ENCODE assay signal across 26 mouse cellular contexts in the genomic region with DNA sequence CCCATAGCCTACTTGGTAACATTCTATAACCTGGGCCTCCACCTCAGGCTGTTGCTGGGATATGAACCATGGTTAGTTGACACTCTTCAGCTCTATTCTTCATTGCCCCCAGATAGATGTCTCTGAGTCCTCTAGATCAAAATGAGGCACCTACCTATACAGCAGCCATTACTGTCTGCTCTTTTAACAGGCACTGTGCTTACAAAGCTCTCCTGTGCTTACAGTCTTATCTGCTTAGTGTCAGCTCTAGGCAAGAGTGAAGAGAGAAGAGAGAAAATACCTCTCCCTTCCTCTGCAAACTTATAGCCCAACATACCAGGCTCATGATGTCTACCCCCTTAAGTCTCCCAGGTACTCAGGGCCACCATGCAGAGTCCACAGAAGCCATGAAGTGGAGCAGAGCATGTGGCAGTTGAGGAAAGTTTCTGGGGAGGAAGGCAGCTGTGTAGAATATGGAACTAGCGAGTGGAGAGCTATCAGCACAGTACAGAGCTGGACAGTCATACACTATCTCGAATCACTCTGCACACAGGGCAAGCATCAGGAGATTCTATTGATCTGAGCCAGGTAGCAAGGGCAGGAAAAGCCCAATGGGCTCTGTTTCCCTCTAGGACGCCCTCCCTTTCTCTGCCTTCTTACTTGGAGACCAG. TPM values are rescaled to one million over a fixed set of nuclear protein-coding genes. Genes with fewer than 3 reads are reported as not detected.
A peak's percentile ranks its signal among the peaks of the same experiment; 100 is the strongest.
DNase-seq lines count a peak whose midpoint lies in the region; ATAC-seq and TF ChIP-seq lines count a peak whose summit lies in the region.
"Had no signal": no experiment of that assay in that cellular context is flagged by ENCODE, and none has a peak within 500 bp of the region (broad histone marks: within the 10 kb centered on the region; RNA-seq: fewer than 3 reads in every experiment).

No protein-coding gene starts in this region.

- no peaks in the 10 kb centered on the region for H3K36me3 ChIP-seq in kidney, embryonic 15.5 days
- no peaks in the 10 kb centered on the region for H3K36me3 ChIP-seq in kidney, embryonic 16.5 days (ENCODE audit: insufficient read depth, low read length)
- H3K36me3 ChIP-seq in liver, embryonic 14.5 days (replicated peaks; ENCODE audit: control insufficient read depth, insufficient read depth, low read depth) = no peaks in the 10 kb centered on the region
- H3K36me3 ChIP-seq: forebrain, embryonic 12.5 days; neural tube, embryonic 13.5 days had no signal

- peak; percentile 81 for TF ChIP-seq EP300 in liver, embryonic 14.5 days (IDR thresholded peaks at IDR 0.05; ENCODE audit: low read depth)

- intact Hi-C loops in left cerebral cortex, postnatal 36 days (cut with DNase I) = no loop called here

- no peak for TF ChIP-seq CTCF in liver, embryonic 14.5 days (IDR thresholded peaks at IDR 0.05; ENCODE audit: low read depth)

- ATAC-seq in kidney, embryonic 15.5 days (replicated peaks; ENCODE audit: low FRiP score) = peak; percentile 49; the same call in 1 of the 2 replicates
- ATAC-seq in kidney, embryonic 16.5 days (ENCODE audit: low FRiP score, low TSS enrichment) = no peak
- peak; percentile 61 for ATAC-seq in erythroid progenitor cell, adult 5-6 weeks (replicated peaks; ENCODE audit: low FRiP score, poor library complexity, severe bottlenecking)
- peak; percentile 96 for ATAC-seq in liver, embryonic 14.5 days (ENCODE audit: insufficient read depth)
- no peak for ATAC-seq in activated CD4-positive, CD25-positive, alpha-beta regulatory T cell, adult 4 months

- WGBS in kidney, embryonic 15.5 days = 82% methylated on average over 3 of the region's 3 CpGs
- 84% methylated on average over 3 of the region's 3 CpGs for WGBS in kidney, embryonic 16.5 days
- 14% methylated on average over 3 of the region's 3 CpGs for WGBS in liver, embryonic 14.5 days (ENCODE audit: insufficient replicate concordance)

- H3K4me1 ChIP-seq in kidney, embryonic 15.5 days = peaks cover 2% of the 10 kb centered on the region
- no peaks in the 10 kb centered on the region for H3K4me1 ChIP-seq in kidney, embryonic 16.5 days (ENCODE audit: insufficient read depth, low read length)
- H3K4me1 ChIP-seq in liver, embryonic 14.5 days (replicated peaks; ENCODE audit: control insufficient read depth in 2 of 2, insufficient read depth in 2 of 2, low read length in 1 of 2) = peaks cover 27 to 30% of the 10 kb centered on the region in 2 experiments
- H3K4me1 ChIP-seq: forebrain, embryonic 12.5 days; neural tube, embryonic 13.5 days had no signal

- no peak overlapping the region for H3K27ac ChIP-seq in kidney, embryonic 15.5 days
- no peak overlapping the region for H3K27ac ChIP-seq in kidney, embryonic 16.5 days (ENCODE audit: low read length)
- peak overlapping the region; percentile 84 for H3K27ac ChIP-seq in liver, embryonic 14.5 days
- H3K27ac ChIP-seq: forebrain, embryonic 12.5 days; heart, adult 2 months; hindbrain, embryonic 14.5 days; neural tube, embryonic 13.5 days had no signal

- no peaks in the 10 kb centered on the region for H3K27me3 ChIP-seq in kidney, embryonic 15.5 days
- H3K27me3 ChIP-seq in kidney, embryonic 16.5 days (ENCODE audit: insufficient read depth, low read length) = no peaks in the 10 kb centered on the region
- H3K27me3 ChIP-seq in liver, embryonic 14.5 days (ENCODE audit: control insufficient read depth, insufficient read depth, low read length) = no peaks in the 10 kb centered on the region; the same call in 1 of the 2 replicates
- H3K27me3 ChIP-seq: forebrain, embryonic 12.5 days; neural tube, embryonic 13.5 days had no signal

- no peak overlapping the region for H3K4me3 ChIP-seq in kidney, embryonic 15.5 days (replicated peaks)
- no peak overlapping the region for H3K4me3 ChIP-seq in kidney, embryonic 16.5 days (ENCODE audit: low read length)
- no peak overlapping the region for H3K4me3 ChIP-seq in liver, embryonic 14.5 days (ENCODE audit: insufficient read depth in 1 of 2, low read depth in 2 of 2, low read length in 2 of 2)
- H3K4me3 ChIP-seq: forebrain, embryonic 12.5 days; heart, adult 2 months; neural tube, embryonic 13.5 days had no signal

- H3K4me2 ChIP-seq in kidney, embryonic 15.5 days = no peak overlapping the region
- H3K4me2 ChIP-seq in kidney, embryonic 16.5 days (replicated peaks; ENCODE audit: low read depth, low read length) = no peak overlapping the region
- H3K4me2 ChIP-seq in liver, embryonic 14.5 days (ENCODE audit: low read depth) = peak overlapping the region; percentile 47
- H3K4me2 ChIP-seq: forebrain, embryonic 12.5 days; hindbrain, embryonic 14.5 days; neural tube, embryonic 13.5 days had no signal

- no peak overlapping the region for H3K9ac ChIP-seq in kidney, embryonic 15.5 days
- no peak overlapping the region for H3K9ac ChIP-seq in kidney, embryonic 16.5 days (replicated peaks; ENCODE audit: low read length)
- peak overlapping the region; percentile 45; the same call in 1 of the 2 replicates for H3K9ac ChIP-seq in liver, embryonic 14.5 days (replicated peaks)
- H3K9ac ChIP-seq: forebrain, embryonic 12.5 days; hindbrain, embryonic 14.5 days; neural tube, embryonic 13.5 days had no signal

- H3K9me3 ChIP-seq in kidney, embryonic 15.5 days (replicated peaks) = no peaks in the 10 kb centered on the region
- H3K9me3 ChIP-seq in kidney, embryonic 16.5 days (ENCODE audit: low read length) = no peaks in the 10 kb centered on the region
- H3K9me3 ChIP-seq in liver, embryonic 14.5 days (ENCODE audit: control insufficient read depth, low read length) = no peaks in the 10 kb centered on the region
- H3K9me3 ChIP-seq: forebrain, embryonic 12.5 days; neural tube, embryonic 13.5 days had no signal

- DNase-seq in liver, embryonic 14.5 days (ENCODE audit: low read depth in 3 of 3, low spot score in 3 of 3) = peak; percentile 24 to 57 (median 52)
- no peak for DNase-seq in left cerebral cortex, postnatal 36 days (ENCODE audit: low spot score in 2 of 2)
- no peak for DNase-seq in B cell, adult 2 months
- DNase-seq: adrenal gland, postnatal 14 days; cerebellum, adult 11 months; cerebellum, postnatal 10 days; gastrocnemius, postnatal 10 days; heart, adult 2 months; heart, postnatal 10 days; kidney, adult 8-10 months; kidney, postnatal 36 days; midbrain, embryonic 14.5 days; spleen, adult 18-20 months; thymus, adult 2 months had no signal

RNA-seq across cellular contexts. Expression of a gene that starts 38.7 kb away (rescaled TPM):
- polyA plus RNA-seq in kidney, embryonic 15.5 days (2015; fragmentation: Nextera tagmentation; extraction: Ambion mirVana) = not detected in 2 replicates
- polyA plus RNA-seq in kidney, embryonic 16.5 days (2015; fragmentation: Nextera tagmentation; extraction: Ambion mirVana) = not detected in 2 replicates
- not detected in 2 replicates for total RNA-seq in erythroid progenitor cell, adult 5-6 weeks (2015; ENCODE audit: low replicate concordance)
- not detected in 2 replicates for total RNA-seq in erythroid progenitor cell, adult 5-6 weeks (2017; ENCODE audit: low replicate concordance)
- polyA plus RNA-seq in liver, embryonic 14.5 days (2012; rRNA removed) = not detected in 2 replicates
- not detected in 2 replicates for polyA plus RNA-seq in liver, embryonic 14.5 days (2014; fragmentation: Nextera tagmentation; extraction: Ambion mirVana)
- not detected for total RNA-seq in left cerebral cortex, postnatal 36 days (2021)
- not detected for polyA plus RNA-seq in activated CD4-positive, CD25-positive, alpha-beta regulatory T cell, adult 4 months (2017; shearing (Covaris generic))
- total RNA-seq: adrenal gland, postnatal 14 days; gastrocnemius, postnatal 10 days; heart, adult 2 months; heart, postnatal 10 days; megakaryocyte, adult 5-6 weeks had no signal
- polyA plus RNA-seq: embryonic facial prominence, embryonic 14.5 days; forebrain, embryonic 12.5 days; heart, adult 2 months; hindbrain, embryonic 14.5 days; intestine, embryonic 14.5 days; limb, embryonic 14.5 days; lung, embryonic 16.5 days; midbrain, embryonic 14.5 days; neural tube, embryonic 13.5 days; thymus, adult 2 months had no signal

Comparison
In these comparisons a context has a peak if more than half of its experiments do, and no peak if none do; other contexts are left out.
1. ATAC-seq: peak in kidney, embryonic 15.5 days (single experiment), erythroid progenitor cell, adult 5-6 weeks (single experiment) and liver, embryonic 14.5 days (single experiment); none in kidney, embryonic 16.5 days (single experiment) and activated CD4-positive, CD25-positive, alpha-beta regulatory T cell, adult 4 months (single experiment).
2. DNase-seq: peak in liver, embryonic 14.5 days (3 of 3); none in left cerebral cortex, postnatal 36 days (0 of 2) and B cell, adult 2 months (0 of 2).